Mouse (Mus musculus): ENCODE measurements around the gene Spock2. TPM values are rescaled to one million over a fixed set of nuclear protein-coding genes. Genes with fewer than 3 reads are reported as not detected.
A peak's percentile ranks its signal among the peaks of the same experiment; 100 is the strongest.
"Not testable (repeated sequence)": the region's sequence is repeated elsewhere in the genome, so short reads cannot be mapped to it uniquely, and the experiment has no call there.

Spock2 gene
- polyA plus RNA-seq, 1 experiment from 2014 or later: 103 TPM

DNA sequence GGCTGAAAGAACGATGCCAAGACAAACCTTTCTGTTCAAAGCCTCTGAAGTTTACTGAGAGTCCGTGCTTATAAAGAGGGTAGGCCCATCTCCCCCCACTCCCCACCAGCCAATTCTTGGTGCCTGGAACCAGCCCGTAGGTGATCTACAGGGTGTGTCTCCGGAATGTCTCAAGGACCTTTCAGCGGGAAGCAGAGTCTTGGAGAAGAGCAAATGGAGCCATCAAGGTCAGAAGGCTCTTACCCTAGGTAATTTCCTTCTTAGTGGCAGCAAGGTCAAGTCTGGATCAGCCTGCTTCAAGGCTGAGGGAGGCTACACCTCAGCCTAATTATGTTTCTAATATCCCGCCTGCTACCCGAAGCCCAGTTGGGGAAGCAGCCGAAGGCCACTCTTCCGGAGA, 69.3 kb downstream of the Spock2 start:
- H3K9me3 ChIP-seq: not testable (repeated sequence)
- WGBS: 83% methylated on average over 9 of the region's 9 CpGs

More for the DNA sequence above, 69.3 kb downstream of the Spock2 start:
- ATAC-seq (ENCODE audit: low read depth); H3K36me3 ChIP-seq; H3K4me3 ChIP-seq; H3K4me2 ChIP-seq; H3K9ac ChIP-seq; H3K27me3 ChIP-seq: not testable (repeated sequence)
- peaks cover 15% of the 10 kb centered on the region for H3K4me1 ChIP-seq (replicated peaks)
- peak overlapping the region; percentile 42; the same call in 1 of the 2 replicates for H3K27ac ChIP-seq (replicated peaks)

Small RNA genes lying within 50 kb of the gene (microRNA-seq; reads per million reads assigned to microRNA genes)
- not detected for gene Mir6906

Other genes with a start within 250 kb of the Spock2 start
- 20.4 and 21.2 TPM in 2 replicates for gene Dnajb12, start 226.7 kb upstream of the Spock2 start, polyA plus RNA-seq (2015; fragmentation: Nextera tagmentation; extraction: Ambion mirVana)
- gene Ddit4, start 154.4 kb upstream of the Spock2 start, polyA plus RNA-seq (2015; fragmentation: Nextera tagmentation; extraction: Ambion mirVana): 72.8 and 78.2 TPM in 2 replicates
- gene Ascc1, start 103.4 kb upstream of the Spock2 start, polyA plus RNA-seq (2015; fragmentation: Nextera tagmentation; extraction: Ambion mirVana): 41.7 and 44.5 TPM in 2 replicates
- 98.1 and 118 TPM in 2 replicates for gene Anapc16, start 103.1 kb upstream of the Spock2 start, polyA plus RNA-seq (2015; fragmentation: Nextera tagmentation; extraction: Ambion mirVana)
- gene Chst3, start 113.0 kb downstream of the Spock2 start, polyA plus RNA-seq (2015; fragmentation: Nextera tagmentation; extraction: Ambion mirVana): 1.9 and 2.7 TPM in 2 replicates
- 136 and 140 TPM in 2 replicates for gene Psap, start 171.4 kb downstream of the Spock2 start, polyA plus RNA-seq (2015; fragmentation: Nextera tagmentation; extraction: Ambion mirVana)
- gene Vsir, start 240.6 kb downstream of the Spock2 start, polyA plus RNA-seq (2015; fragmentation: Nextera tagmentation; extraction: Ambion mirVana): 2.8 and 3.0 TPM in 2 replicates